Mouse (Mus musculus) kidney, adult 8-10 months (tissue): ENCODE data around the gene Abcg8.

ENCODE experiments used
- DNase-seq, 2 experiments: peaks; one replicate each; pipeline ENCODE4 v3.0.0; 2022

The Abcg8 gene

GRCm38 (mm10) chr17:84675951-84676366, at the start of gene Abcg8:
TSS of gene Abcg8 (plus strand) at chr17:84676302.
- no peak for DNase-seq

GRCm38 (mm10) chr17:84626857-84627305, 49.2 kb upstream of the Abcg8 start:
- no peak for DNase-seq

GRCm38 (mm10) chr17:84627721-84628120, 48.4 kb upstream of the Abcg8 start:
- DNase-seq = no peak

DNA sequence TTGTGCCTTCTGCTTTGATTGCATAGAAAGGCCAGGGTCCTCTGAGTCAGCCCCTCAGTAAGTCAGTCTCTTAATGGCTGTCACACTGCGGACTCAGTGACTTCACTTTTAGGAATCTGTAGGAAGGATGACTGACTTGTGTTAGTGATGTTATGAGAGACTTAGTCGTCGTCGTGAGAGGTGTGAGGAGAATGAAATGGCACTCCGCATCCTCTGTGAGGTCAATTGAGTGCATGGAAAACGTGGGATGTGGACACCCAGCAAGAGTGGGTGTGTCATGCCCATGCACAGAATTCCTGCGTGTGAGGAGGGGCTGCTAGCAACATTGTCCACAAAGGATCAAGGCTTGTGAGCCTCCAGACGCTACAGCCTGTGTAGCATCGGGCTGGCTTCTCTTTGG, 47.5 kb upstream of the Abcg8 start:
- DNase-seq = no peak

GRCm38 (mm10) chr17:84631836-84632235, 44.3 kb upstream of the Abcg8 start:
- DNase-seq = no peak

GRCm38 (mm10) chr17:84633443-84633842, 42.7 kb upstream of the Abcg8 start:
- DNase-seq = no peak

DNA sequence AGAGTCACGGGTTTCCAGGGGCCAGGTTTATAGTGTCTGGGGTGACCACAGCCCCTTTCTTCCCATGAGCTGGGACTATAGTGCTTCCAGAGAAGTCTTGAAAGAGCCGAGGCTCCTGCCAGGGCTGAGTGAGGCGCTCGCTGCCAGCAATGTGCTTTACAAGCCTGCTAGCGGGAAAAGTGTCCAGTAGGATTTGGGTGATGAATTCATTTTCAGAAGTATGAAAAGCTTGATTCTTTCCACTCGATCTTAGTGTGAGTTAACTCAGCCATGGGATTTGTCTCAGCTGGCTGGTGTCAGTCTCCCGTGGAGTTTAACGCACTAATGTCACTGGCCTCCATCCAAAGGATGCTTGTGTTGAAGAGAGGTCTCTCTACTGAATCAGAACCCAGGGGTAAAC, 39.8 kb upstream of the Abcg8 start:
- DNase-seq = no peak

DNA sequence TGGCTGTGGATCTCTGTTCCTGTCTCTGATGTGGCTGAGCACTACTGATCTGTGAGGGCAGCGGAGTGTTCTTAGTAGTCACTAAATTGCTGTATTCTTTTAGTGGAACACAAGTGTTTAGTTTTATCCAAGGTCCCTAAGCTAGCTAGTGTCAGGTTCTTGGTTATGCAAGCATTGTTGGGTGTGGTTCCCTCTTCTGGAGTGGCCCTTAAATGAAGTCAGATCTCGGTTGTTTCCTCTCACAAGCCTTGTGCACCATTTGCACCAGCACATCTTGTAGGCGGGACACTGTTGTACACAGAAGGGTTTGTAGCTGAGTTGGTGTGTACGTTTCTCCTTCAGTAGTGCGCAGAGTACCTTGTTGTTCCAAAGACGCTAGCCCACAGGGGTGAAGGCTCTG, 38.1 kb upstream of the Abcg8 start:
- no peak for DNase-seq

DNA sequence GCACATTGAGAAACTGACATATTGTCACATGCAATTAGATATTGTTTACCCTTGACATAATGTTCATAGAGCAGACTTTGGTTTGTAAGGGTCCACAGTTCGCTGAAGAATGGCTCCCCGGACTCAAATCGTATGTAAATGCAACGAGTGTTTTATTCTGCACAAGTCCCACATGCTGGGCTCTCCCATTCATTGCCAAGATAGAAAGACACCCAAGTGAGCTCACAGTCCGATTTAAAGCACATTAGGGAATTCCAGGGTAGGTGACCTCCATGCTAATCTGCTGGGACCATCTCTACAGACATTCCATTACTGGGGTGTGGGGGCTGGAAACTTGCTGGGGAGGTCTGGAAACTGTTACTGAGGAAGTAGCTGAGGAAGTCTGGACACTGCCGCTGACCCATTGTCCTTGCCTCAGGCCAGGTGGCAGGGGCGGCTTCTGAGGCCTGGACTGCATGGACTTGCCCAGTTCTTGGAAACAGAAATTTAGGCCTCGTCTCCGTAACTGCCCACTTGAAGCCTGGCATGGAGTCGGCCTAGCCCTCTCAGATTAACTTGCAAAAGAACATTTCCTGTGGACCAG, 36.2 kb upstream of the Abcg8 start:
- DNase-seq = no peak

DNA sequence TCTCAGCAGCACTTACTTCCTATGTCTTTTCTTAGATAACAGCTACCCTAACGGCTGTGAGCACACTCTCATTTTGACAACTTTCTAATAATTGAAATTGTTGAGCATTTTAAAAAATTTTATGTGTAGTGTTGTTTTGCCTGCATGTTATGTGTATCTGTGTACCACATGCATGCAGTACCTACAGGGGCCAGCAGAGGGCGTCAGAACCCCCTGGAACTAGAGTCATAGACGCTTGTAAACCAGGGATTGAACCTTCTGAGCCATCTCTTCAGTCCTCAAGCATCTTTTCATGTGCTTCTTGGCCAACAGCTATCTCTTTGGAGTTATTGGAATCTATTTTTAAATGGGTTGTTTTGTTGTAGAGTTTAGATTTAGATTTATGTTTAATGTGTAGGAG, 34.2 kb upstream of the Abcg8 start:
- peak in 1 of 2 experiments; percentile 73 for DNase-seq

DNA sequence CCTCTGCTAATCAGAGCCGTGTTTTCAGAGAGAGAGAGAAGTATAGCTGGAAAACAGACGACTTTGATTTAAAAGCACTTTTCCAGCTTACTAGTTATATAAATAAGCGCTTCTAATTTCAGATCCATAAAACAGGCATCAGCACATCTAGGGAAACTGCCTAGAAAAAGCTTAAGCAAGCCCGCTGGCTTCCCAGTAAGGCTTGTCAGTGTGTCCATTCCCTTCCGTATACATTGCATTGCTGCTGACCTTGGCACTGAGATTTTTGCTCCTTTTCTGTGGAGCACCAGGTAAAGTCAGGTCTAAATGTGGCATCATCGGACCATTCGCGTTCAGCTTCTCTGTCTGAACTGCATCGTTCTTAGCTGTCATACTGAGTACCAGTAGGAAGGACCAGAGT, 33.8 kb upstream of the Abcg8 start:
- DNase-seq = no peak

- no peak for DNase-seq
These were observed 31.6 kb upstream of the Abcg8 start for GRCm38 (mm10) chr17:84644292-84645050.

- DNase-seq = no peak
These were observed 31.0 kb upstream of the Abcg8 start for GRCm38 (mm10) chr17:84645119-84645518.

GRCm38 (mm10) chr17:84645894-84646293, 30.2 kb upstream of the Abcg8 start:
- DNase-seq = no peak

GRCm38 (mm10) chr17:84646477-84646876, 29.6 kb upstream of the Abcg8 start:
- no peak for DNase-seq

GRCm38 (mm10) chr17:84647630-84648029, 28.5 kb upstream of the Abcg8 start:
- no peak for DNase-seq

GRCm38 (mm10) chr17:84650302-84651017, 25.6 kb upstream of the Abcg8 start:
- DNase-seq = no peak

GRCm38 (mm10) chr17:84653544-84653943, 22.6 kb upstream of the Abcg8 start:
- DNase-seq = no peak

DNA sequence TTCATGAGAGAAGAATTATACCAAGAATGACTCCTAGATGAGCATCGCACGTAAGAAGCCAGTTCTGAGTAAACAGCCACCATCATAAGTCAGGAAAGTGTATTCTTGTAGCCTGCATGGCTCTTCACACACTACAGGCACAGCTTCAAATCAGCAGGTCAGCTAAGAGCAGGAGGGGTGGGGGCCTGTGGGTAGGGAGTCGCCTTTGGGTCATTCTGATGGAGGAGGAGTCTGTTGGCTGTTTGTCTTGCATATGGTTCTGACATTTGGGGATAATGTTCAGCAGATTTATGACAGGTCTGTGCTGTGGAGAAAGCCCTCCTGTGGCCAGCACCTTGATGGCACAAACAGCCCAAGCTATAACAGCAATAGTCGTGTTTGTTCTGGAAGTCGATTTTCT, 19.9 kb upstream of the Abcg8 start:
- DNase-seq = no peak

DNA sequence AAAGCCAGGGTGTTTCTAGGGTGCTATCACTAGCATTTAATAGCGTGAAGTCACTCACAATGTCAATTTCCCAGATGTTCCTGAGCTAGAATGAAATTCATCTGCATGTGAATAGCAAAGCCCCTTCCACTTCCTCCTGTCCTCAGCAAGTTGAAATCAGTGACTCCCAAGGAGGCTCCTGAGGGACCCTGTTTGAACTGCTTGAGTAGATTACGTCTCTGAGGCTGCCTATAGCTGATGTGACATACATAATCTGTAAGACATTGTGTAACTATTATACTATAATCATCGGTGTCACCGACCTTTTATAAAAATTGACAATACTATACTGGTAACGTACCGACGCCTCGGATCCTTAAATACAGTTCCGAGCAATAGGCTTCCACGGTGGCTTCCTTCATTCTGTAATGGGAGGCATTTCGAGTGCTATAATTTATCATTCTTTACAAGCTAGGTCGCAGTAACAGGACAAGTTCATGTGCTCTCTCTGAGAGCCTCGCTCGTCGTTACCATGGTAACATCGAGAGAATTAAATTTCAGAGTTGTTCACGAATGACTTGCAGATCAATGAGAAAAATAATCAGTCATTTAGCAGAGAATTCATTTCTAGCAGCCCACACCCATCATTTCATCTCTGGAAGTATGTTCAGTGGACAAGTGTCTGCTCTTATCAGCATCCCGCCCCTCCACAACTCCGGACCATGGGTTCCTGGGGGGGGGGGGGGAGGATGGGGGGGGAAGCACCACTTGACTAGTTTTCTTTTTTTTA, 19.3 kb upstream of the Abcg8 start:
- DNase-seq = no peak

DNA sequence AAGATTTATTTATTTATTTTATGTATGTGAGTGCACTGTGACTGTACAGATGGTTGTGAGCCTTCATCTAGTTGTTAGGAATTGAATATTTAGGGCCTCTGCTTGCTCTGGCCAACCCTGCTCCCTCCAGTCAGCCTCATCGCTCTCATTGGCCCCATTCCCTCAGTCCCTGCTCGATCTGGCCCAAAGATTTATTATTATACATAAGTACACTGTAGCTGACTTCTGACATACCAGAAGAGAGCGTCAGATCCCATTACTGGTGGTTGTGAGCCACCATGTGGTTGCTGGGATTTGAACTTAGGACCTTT, 18.7 kb upstream of the Abcg8 start:
- no peak for DNase-seq

GRCm38 (mm10) chr17:84657782-84658181, 18.3 kb upstream of the Abcg8 start:
- no peak for DNase-seq

GRCm38 (mm10) chr17:84658195-84658594, 17.9 kb upstream of the Abcg8 start:
- DNase-seq = no peak
